Mouse (Mus musculus) layer of hippocampus, postnatal 14 days (tissue): Measurements from ENCODE around the gene Sacs. TPM values are rescaled to one million over a fixed set of nuclear protein-coding genes. Genes with fewer than 3 reads are reported as not detected.
A peak's percentile ranks its signal among the peaks of the same experiment; 100 is the strongest.
"Not testable (repeated sequence)": the region's sequence is repeated elsewhere in the genome, so short reads cannot be mapped to it uniquely, and the experiment has no call there.

Experiments
- DNase-seq, 2 experiments: peaks; one replicate each; pipeline ENCODE4 v3.0.0; 2021 to 2022; ENCODE audit warnings: low spot score in 2 of 2, mixed read lengths in 1 of 2
- long read RNA-seq, 2 experiments: library from polyadenylated mRNA; stranded (forward); transcript quantifications; one replicate each; pipeline ENCODE4 v2.0.0; 2021
- total RNA-seq, 2 experiments: library from RNA; stranded (reverse); gene quantifications; 2 replicates each; pipeline ENCODE4 v1.2.3; 2021

Gene Sacs
- total RNA-seq = 10 to 100 TPM; 52.8 to 57.3 TPM
- long read RNA-seq, experiment 1, partial matches to known transcripts = 0 of 3 reads
- long read RNA-seq, experiment 1, other reads (novel, unspliced or antisense) = 3 of 3 reads
- long read RNA-seq, experiment 2, partial matches to known transcripts = 1 of 4 reads
- long read RNA-seq, experiment 2, other reads (novel, unspliced or antisense) = 3 of 4 reads

GRCm38 (mm10) chr14:61137994-61138726 lies at the start of gene Sacs:
Gene Sacs, plus strand, starts transcription at chr14:61138457.
- peak; percentile 50 to 63 for DNase-seq

GRCm38 (mm10) chr14:61090955-61091354 lies 47.3 kb upstream of the Sacs start:
- DNase-seq = peak; percentile 37 to 77

GRCm38 (mm10) chr14:61092073-61092472 lies 46.2 kb upstream of the Sacs start:
- DNase-seq = peak; percentile 42 to 67

- no peak for DNase-seq
Measured at GRCm38 (mm10) chr14:61097974-61098625, 40.2 kb upstream of the Sacs start.

- DNase-seq = no peak
Measured at GRCm38 (mm10) chr14:61100736-61101135, 37.5 kb upstream of the Sacs start.

GRCm38 (mm10) chr14:61106404-61106803 lies 31.9 kb upstream of the Sacs start:
- no peak for DNase-seq

DNA sequence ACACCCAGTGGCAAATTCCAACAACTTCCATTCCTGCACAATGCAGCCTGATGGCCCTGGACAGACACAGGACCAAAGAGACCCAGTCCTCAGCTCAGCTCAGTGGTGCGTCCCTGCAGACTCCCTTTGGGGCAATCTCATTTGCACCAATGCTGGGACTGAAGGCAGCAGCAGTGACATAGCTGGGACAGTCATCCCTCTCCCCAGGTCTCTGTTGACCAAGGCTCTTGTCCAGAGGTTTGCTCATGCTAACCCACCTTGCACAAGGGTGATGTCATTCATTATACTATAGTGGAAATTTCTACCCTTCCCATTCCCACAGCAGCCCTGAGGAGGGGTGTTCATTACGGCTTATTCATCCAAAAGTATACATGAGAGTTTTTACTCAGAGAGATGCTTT lies 29.6 kb upstream of the Sacs start:
- no peak for DNase-seq

DNA sequence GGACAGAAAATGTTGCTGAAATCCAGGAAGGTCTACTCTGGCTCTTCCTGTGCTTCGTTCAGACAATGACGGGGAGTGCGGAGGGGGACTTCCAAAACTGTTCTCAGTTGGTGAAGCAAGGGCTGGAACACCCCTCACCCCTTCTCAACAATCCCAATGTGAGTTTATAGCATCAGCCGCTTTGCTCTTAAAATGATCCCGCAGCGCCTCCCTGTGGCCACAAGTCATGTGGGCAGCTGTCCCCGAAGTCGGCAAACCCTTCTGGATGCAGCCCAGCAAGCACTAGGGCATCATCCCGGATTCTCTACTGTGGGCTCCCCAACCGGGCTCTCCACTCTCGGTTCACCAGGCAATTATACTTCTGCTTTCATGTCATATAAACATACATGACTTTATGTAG lies 25.9 kb upstream of the Sacs start:
- peak; percentile 83 to 84 for DNase-seq

GRCm38 (mm10) chr14:61124755-61125154 lies 13.5 kb upstream of the Sacs start:
- no peak for DNase-seq

DNA sequence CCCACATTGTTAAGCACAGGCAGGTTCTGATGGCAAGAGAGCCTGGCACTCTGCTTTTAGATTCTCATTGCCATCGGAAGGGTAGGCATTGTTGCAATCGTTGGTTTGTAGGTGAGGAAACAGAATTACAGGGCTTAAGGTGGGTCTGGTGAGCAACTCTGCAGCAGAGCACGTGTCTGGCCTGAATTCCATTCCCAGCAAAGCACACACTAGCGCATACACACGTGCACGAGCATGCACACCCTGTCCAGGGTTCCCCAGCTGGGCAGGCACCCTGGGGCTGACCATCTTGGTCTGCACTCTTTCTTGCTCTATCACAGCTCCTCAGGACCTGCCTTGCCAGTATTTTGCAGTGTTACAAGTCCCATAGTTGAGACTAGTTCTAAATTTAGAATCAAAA lies 13.1 kb upstream of the Sacs start:
- no peak for DNase-seq

GRCm38 (mm10) chr14:61127365-61127764 lies 10.9 kb upstream of the Sacs start:
- not testable (repeated sequence) for DNase-seq

DNA sequence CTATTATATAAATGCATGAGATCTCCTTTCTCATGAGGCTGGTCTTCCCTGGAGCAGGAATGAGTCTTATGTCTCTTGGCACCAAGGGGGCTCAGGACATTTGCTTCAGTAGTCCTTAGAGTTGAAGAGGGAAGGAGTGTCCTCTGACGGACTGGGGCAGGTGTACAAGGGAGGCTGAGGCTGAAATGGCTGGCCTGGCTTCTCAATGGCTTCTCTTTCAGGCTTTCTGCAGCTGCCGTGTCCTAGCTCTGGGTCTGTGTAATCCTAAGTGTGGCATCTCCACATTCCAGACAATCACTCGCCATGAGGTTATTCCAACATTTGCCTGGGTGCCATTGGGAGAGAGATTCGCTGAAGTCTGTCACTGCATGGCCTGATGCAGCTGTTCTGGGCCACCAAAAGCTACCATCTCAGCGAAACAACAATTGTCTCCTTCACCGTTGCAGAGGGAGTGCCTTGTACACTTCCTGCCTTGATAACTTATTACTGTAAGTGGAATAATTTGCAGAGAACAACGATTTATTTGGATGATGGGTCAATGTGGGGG lies 9.2 kb upstream of the Sacs start:
- no peak for DNase-seq

- DNase-seq = no peak
Measured at GRCm38 (mm10) chr14:61132556-61132955, 5.7 kb upstream of the Sacs start.

DNA sequence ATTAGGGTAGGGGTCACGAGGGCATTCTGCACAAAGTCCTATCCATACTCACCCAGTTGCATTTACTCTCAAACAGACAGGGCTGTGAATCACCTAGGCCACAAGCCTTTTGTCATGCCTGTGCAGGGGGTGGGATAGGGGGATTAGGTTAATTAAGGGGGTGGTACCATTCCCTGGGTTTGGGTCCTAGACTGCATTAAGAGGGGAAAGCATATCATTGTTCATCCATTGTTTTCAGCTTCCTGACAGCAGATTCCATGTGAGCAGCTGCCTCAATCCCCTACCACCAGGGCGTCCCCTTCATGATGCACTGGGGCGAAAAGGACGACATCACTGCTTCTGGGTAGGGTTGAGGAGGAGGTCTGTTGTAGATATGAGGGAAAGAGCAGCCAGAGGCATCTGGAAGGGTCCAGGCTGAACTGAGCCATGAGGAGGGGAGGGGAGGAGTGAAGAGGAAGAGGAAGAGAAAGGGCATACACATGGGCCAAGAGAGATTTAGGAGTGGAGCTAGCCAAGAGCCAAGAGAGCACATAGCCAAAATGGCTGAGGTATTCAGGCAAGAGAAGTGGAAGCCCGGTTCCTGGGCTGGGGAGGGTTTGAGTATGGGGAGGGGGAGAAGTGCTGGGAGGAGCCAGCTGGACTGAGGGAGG lies 3.8 kb upstream of the Sacs start:
- no peak for DNase-seq

DNA sequence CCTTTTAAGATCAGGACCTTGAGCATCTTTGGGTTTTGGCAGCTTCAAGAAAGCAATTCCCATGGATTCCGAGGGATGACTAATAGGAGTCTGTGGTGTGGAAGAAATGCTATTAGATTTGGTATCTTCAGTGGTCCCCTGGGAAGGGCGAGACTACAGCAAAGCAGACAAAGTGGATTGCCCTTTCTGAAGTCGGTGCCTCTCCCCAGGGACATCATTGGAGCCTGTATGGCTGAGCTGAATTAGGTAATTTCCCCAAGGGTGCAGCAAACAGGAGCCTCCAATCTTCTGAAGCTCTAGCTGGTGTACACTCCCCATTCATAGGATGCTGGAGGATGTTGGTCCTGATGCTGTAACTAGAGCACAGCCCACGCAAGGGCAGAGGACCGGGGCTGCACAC lies 847 bp upstream of the Sacs start:
- DNase-seq = no peak

- no peak for DNase-seq
Measured at GRCm38 (mm10) chr14:61138727-61139067, 440 bp downstream of the Sacs start.

GRCm38 (mm10) chr14:61143358-61143757 lies 5.1 kb downstream of the Sacs start:
- no peak for DNase-seq

- no peak for DNase-seq
Measured at GRCm38 (mm10) chr14:61143869-61144268, 5.6 kb downstream of the Sacs start.

DNA sequence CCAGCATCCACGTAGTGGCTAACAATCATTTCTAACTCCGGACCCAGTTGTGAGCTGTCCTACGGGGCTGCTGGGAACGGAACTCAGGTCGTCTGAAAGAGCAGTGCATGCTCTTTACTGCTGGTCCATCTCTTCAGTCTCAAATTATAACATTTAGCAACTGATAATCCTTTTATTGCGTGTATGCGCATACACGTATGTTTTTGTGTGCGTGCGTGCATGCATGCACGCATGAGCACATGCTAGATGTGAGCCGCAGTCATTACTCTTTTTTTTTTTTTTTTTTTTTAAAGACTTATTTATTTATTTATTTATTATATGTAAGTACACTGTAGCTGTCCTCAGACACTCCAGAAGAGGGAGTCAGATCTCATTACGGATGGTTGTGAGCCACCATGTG lies 12.2 kb downstream of the Sacs start:
- not testable (repeated sequence) for DNase-seq

GRCm38 (mm10) chr14:61154900-61155585 lies 16.8 kb downstream of the Sacs start:
- DNase-seq = no peak

DNA sequence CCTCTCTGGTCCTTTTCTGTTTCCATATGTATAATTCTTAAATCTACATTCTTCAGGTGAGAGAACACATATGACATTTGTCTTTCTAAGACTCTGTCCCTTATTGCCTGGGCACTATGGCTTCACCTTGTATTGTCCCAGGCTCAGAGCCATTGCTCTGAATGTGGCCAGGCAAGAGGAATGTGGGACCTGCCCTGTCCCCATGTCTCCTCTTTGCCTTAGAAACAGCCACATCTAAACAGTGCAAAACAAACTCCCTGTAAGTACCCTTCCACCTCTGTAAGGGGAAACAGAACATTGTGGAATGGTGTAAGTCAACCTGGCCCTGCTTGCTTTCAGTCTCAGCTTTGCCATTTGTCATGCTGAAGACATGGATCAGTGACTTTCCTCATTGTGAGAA lies 17.4 kb downstream of the Sacs start:
- no peak for DNase-seq
